Mouse (Mus musculus) c-Kit-negative CD71-positive TER-119-positive erythroid progenitor cells, embryonic 14.5 days (primary cell): ENCODE results near the gene Eps15.

Experiments
- DNase-seq: peaks from one replicate; pipeline ENCODE4 v3.0.0-alpha.2; 2013; ENCODE audit warnings: low read depth, low spot score

Eps15 gene

DNA sequence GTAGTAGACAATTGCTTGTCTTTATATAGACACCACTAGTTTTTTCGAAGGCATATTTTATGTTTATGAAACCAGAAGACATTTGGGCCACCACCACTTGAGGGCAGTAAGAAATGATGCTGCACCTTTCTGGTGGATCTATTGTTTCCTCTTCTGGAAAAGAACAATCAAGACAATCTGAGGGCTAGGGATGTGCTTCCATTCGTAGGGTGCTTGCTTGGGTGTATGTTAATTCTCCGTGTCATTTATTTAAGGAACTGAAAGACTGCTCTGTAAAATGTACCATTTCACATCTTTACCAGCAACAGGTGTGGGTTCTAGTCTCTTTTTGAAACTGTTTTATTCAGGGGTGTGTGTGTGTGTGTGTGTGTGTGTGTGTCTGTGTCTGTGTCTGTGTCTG, 11.2 kb upstream of the Eps15 start:
- no peak for DNase-seq

- no peak for DNase-seq
Observed at GRCm38 (mm10) chr4:109271803-109272202, 8.3 kb upstream of the Eps15 start.

DNA sequence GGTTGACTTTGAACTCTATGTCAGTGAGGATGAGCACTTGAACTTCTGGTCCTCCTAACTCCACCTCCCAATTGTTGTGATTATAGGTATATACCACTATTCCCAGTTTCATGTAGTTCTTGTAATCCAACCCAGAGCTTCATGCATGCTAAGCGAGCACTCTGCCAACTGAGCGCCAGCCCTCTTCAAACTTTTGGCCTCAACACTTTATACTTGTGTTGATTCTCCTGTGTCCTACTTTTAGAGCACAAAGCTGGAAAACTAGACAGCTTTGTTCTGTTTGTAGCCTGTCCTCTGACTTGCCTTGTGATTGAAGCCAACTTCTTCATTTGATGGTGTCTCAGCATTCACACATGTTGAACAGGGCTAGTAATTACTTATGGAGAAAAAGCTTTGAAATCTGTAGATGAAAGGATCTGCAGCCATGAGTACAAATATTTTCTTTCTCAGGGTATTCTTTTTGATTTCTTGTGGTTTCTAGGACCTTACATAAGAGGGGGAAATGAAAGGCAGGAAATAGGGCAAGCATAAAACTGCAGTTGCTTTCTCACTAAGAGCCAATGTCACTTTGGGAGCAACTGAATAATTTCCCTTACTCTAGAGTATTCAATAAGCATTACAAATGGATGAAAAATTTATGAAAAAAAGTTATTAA, 6.4 kb upstream of the Eps15 start:
- no peak for DNase-seq

DNA sequence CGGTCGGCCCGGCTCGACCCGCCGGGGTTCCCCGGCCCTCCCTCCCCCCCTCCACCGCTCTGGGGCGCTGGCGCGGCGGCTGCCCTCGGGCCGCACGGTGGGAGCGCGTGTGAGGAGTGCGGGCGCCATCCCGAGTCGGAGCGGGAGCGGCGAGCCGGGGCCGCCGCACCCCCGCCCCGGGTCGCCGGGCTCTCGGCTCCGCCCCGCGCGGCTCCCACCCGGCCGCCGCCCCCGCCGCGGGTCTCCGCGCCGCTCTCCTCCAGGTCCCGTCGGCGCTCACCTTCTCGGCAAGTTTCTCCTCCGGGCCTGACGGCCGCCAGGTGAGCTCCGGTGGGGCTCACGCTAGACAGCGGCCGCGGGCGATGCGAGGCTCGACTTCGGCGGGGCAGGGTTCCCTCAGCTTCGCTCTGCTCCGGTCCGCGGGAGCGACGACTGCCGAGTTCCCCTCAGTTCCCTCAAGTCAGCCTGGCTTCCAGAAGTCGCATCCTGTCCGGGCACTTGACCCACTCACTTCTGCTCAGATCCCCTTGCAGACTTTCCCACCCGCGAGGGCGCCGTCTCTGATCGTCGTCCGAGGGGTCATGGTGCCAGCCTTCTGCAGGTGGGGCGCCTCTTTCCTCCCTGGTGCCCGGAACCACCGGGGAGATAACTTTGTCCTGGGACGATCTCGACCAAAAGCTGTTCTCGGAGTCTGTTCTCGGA, 542 bp downstream of the Eps15 start:
- peak; percentile 34 for DNase-seq

- peak; percentile 24 for DNase-seq
Observed at GRCm38 (mm10) chr4:109281161-109281560, 1.1 kb downstream of the Eps15 start.

- DNase-seq = no peak
Observed at GRCm38 (mm10) chr4:109281946-109282345, 1.9 kb downstream of the Eps15 start.

GRCm38 (mm10) chr4:109294629-109295028, 14.6 kb downstream of the Eps15 start:
- DNase-seq = no peak

- DNase-seq = no peak
Observed at GRCm38 (mm10) chr4:109296510-109296909, 16.4 kb downstream of the Eps15 start.

DNA sequence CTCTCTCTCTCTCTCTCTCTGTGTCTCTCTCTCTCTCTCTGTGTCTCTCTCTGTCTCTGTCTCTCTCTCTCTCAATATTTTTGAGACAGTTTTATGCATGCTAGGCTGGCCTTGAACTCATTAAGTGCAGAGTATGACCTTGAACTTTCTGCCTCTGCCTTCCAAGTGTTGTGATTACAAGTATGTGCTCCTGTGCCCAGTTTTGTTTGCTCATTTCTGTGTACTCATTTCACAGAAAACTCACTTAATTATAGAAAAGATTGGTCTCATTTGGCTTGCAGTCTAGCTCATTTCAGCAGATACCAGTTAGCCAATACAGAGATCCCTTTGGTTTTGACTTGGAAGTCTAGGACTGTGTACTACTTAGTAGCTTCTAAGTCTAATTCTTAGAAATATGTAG, 19.1 kb downstream of the Eps15 start:
- DNase-seq = no peak

- DNase-seq = no peak
Observed at GRCm38 (mm10) chr4:109316941-109317894, 37.1 kb downstream of the Eps15 start.

- DNase-seq = no peak
Observed at GRCm38 (mm10) chr4:109336796-109337195, 56.7 kb downstream of the Eps15 start.

GRCm38 (mm10) chr4:109341222-109341621, 61.2 kb downstream of the Eps15 start:
- DNase-seq = no peak

GRCm38 (mm10) chr4:109342783-109343485, 62.9 kb downstream of the Eps15 start:
- no peak for DNase-seq

DNA sequence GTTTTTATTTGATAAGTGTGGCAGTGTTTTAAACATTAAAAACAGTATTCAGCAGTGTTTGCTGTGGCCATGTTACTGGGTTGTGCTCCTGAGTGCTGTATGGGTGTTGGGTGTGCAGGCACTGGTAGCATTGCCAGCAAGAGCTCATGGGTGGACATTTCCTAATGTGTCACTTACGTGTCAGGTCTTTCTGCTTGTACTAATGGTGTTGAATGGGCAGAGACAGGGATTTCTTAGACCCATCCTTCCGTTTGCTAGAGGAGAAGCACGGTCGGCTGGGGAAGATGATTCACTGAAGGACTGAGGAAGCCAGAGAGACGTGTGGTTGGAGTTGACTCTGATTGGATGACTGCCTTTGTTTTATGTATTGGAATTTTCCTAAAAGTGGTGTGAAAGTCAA, 63.8 kb downstream of the Eps15 start:
- no peak for DNase-seq

- DNase-seq = no peak
Observed at GRCm38 (mm10) chr4:109378107-109378506, 98.0 kb downstream of the Eps15 start.

DNA sequence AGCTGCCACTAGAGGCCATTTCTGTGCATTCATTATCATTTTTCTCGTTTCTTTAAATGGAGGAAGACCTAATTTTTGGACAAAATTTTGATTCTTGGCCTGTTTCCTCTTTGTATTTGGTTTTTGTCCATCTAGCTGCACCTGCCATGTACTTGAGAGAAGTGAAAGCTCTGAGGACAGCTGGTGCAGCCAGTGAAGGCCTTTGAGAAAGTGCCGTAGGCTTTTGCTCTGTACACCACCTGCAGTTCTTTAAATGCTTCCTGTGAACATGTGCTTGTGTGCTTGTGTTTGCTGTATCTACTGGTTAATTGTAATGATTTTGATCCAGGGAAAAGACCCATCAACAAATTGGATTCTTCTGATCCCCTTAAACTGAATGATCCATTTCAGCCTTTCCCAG, 102.4 kb downstream of the Eps15 start:
- no peak for DNase-seq

- DNase-seq = no peak
Observed at GRCm38 (mm10) chr4:109385599-109385998, 105.5 kb downstream of the Eps15 start.

DNA sequence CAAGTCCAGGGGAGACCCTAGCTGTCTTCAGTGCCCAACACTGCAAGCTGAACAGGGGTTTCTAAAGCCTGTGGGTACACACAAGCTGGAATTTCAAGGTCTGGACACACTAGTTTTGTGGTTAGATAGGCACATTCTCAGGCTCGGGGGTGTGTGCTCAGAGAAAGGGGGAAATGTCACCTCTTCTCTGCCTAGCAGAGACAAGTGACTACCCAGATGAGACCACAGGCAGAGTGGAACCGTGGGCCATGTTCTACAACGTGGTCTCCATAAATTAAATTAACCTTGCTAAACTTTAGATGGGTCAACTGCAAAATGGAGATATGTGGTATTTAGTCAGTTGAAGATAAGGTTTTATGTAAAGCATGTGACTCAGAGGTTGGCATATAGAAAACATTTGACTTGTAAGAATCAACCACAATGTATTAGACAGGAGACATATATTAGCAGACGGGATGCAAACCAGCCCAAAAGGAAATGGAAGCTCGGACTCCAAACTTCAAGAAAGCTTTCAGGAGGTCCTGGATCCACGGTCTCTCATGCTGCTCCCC, 113.2 kb downstream of the Eps15 start:
- no peak for DNase-seq

DNA sequence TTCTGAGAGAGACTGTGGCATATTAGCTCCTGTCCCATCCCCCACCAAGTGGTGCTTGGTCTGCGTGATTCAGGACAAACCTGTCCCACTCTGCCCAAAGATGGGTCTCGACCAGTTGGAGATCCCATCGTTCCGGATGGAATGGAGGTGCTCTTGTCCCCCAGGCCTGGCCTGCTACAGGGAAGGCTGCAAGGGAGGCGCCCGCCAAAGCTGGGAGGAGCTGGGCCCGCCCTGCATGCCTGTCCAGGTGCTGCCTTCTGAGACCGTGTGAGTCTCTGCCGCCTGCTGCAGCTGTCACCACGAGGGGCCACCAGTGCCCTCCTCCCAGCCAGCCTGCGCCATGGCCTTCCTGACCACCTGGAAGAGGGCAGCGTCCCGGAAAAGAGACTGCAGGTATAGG, 113.8 kb downstream of the Eps15 start:
- no peak for DNase-seq

DNA sequence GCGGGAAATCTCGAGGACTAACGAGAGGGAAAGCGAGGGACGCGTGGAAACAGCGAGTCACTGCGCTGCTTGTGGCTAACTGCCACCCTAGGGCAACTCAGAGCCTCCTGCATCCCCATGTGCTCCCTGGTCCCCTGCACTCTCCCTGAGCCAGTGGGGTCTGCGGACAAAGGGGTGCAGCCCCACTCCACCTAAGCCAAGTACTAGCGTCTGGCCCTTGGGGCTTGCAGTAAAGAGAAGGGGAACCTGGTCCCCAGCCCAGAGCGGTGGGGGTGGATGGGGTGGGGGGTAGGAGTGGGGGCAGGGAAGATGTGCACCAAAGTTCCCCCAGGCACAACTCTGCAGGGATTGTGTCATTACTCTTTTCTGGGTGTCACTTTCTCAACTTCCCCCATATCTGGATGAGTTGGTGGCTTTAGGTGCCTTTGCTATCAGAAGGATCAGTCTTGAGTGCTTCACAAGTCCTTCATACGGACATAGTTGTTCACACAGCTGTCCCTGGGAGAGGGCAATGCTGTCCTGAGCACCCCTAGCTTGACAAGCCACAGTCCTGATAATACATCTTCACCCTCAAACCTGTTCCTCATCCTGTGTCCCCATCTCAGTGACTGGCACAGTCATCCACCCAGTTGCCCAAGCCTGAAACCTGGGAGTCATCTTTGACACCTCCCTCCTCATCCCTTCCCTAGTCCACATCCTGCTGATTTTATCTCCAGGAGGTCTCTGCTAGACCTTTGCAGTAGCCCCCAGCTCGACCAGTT, 114.4 kb downstream of the Eps15 start:
- no peak for DNase-seq
